Mouse (Mus musculus): ENCODE results near the gene Kat6b. TPM values are rescaled to one million over a fixed set of nuclear protein-coding genes. Genes with fewer than 3 reads are reported as not detected.

Kat6b gene
- polyA plus RNA-seq, 1 experiment: 3.9 TPM

DNA sequence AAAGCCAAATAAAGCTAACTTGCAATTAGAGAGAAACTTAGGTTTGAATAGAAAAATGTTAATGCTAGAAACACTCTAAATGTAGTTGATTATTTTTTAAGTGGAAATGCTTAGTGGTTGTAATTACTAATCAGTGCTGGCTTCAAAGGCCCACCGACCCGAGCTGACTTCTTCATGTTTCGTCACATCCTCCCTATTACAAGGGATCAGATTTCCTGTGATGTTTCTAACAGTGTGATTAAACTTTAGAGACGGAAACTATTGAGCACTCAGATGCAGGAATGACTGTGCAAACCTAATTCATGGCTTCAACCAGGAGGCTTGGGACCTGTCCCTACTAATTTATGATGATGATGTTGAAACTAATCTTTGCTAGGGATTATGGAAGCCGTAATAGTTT, 25.8 kb downstream of the Kat6b start:
- no peaks in the 10 kb centered on the region for H3K36me3 ChIP-seq (ENCODE audit: control insufficient read depth, insufficient read depth)
- H3K4me3 ChIP-seq: no peak overlapping the region
- H3K27me3 ChIP-seq (ENCODE audit: control insufficient read depth, insufficient read depth, insufficient read length): no peaks in the 10 kb centered on the region
- TF ChIP-seq TCF12 (IDR thresholded peaks at IDR 0.05; ENCODE audit: insufficient read depth, poor library complexity, severe bottlenecking) (no peak), POLR2A (IDR thresholded peaks at IDR 0.05; ENCODE audit: insufficient read length, low read depth) (no peak), TCF3 (IDR thresholded peaks at IDR 0.05; ENCODE audit: insufficient read length, low read depth) (no peak), MYOD1 (IDR thresholded peaks at IDR 0.05; ENCODE audit: control insufficient read depth in 1 of 3, insufficient read length in 2 of 3, low read depth in 2 of 3) (no peak), REST (IDR thresholded peaks at IDR 0.05; ENCODE audit: insufficient read depth, insufficient read length) (no peak), USF1 (IDR thresholded peaks at IDR 0.05; ENCODE audit: low read depth) (no peak), MYOG (IDR thresholded peaks at IDR 0.05; ENCODE audit: control insufficient read depth in 1 of 3, insufficient read depth in 1 of 3, insufficient read length in 2 of 3, low read depth in 2 of 3) (no peak), POLR2AphosphoS2 (IDR thresholded peaks at IDR 0.05; ENCODE audit: insufficient read length, low read depth) (no peak), SRF (IDR thresholded peaks at IDR 0.05; ENCODE audit: control insufficient read depth, insufficient read length, low read depth) (no peak), CEBPB (IDR thresholded peaks at IDR 0.05; ENCODE audit: insufficient read depth, poor library complexity, severe bottlenecking) (no peak)
- peaks cover 40% of the 10 kb centered on the region for H3K79me2 ChIP-seq (ENCODE audit: control insufficient read depth, insufficient read depth)
- no peak overlapping the region for H3K4me2 ChIP-seq (ENCODE audit: low read depth)
- H3ac ChIP-seq (ENCODE audit: control insufficient read depth, insufficient read length): no peak overlapping the region

DNA sequence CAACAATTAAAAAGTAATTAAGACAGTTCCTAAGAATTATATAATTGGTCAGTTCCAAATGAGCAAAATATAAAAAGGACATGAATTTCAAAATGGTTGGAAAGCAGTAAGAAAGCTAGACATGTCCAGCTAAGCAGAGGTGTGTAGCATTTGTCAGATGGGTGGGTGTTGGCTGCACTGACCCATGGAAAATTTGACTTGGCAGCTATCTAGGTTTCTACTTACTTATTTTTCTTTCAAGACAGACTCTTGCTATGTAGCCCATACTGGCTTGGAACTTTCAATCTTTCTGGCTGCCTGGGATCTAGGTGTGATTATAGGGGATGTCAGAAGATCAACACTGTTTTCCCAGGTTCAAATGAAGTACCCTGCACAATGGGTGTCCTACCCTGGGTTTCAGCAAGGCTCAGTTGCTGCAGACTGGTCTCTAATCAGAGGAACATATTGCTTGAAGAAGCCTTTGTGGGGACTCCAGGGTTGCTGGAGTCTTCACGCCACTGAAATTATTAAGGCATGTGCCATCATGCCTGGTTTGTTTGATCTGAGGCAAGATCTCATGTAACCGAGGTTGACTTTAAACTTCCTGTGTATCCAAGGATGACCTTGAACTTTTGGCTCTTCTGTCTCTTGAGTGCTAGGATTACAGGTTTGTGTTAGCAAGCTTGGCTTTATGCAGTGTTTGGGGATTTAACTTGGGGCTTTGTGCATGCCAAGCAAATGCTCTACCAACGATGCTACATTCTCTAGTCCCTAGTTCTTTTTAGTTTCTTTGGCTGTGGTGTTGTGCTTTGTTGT, 28.1 kb downstream of the Kat6b start:
- no peaks in the 10 kb centered on the region for H3K27me3 ChIP-seq (ENCODE audit: control insufficient read depth, insufficient read depth, insufficient read length)
- no peak overlapping the region for H3K4me3 ChIP-seq
- TF ChIP-seq TCF12 (IDR thresholded peaks at IDR 0.05; ENCODE audit: insufficient read depth, poor library complexity, severe bottlenecking) (no peak), POLR2AphosphoS2 (IDR thresholded peaks at IDR 0.05; ENCODE audit: insufficient read length, low read depth) (no peak), SRF (IDR thresholded peaks at IDR 0.05; ENCODE audit: control insufficient read depth, insufficient read length, low read depth) (no peak), POLR2A (IDR thresholded peaks at IDR 0.05; ENCODE audit: insufficient read length, low read depth) (no peak), REST (IDR thresholded peaks at IDR 0.05; ENCODE audit: insufficient read depth, insufficient read length) (no peak), MAX (IDR thresholded peaks at IDR 0.05; ENCODE audit: low read depth) (no peak), TCF3 (IDR thresholded peaks at IDR 0.05; ENCODE audit: insufficient read length, low read depth) (no peak), MYOG (IDR thresholded peaks at IDR 0.05; ENCODE audit: control insufficient read depth in 1 of 3, insufficient read depth in 1 of 3, insufficient read length in 2 of 3, low read depth in 2 of 3) (no peak), CEBPB (IDR thresholded peaks at IDR 0.05; ENCODE audit: insufficient read depth, poor library complexity, severe bottlenecking) (no peak)
- no peak overlapping the region for H3K4me2 ChIP-seq (ENCODE audit: low read depth)
- no peaks in the 10 kb centered on the region for H3K36me3 ChIP-seq (ENCODE audit: control insufficient read depth, insufficient read depth)
- peaks cover 48% of the 10 kb centered on the region for H3K79me2 ChIP-seq (ENCODE audit: control insufficient read depth, insufficient read depth)
- no peak overlapping the region for H3ac ChIP-seq (ENCODE audit: control insufficient read depth, insufficient read length)

DNA sequence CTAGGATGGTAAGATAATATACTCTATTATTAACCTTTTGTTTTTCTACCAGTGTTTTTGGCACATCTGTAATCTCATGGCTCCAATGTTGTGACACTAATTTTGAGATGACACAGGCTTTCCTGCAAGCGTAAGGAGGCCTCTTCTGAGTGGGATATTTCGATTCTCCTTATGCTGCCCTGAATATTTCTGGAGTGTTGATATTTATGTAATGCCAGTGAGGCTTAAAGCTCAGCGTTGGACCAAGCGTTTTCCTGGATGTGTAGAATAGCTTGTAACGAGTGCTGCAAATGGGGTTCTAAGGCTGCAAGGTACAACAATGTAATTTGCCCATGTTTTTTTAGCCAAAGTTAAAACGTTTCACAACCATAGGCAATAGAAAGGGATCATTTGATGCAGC, 30.2 kb downstream of the Kat6b start:
- Histone ChIP-seq H3ac (ENCODE audit: control insufficient read depth, insufficient read length) (no peak overlapping the region), H3K36me3 (ENCODE audit: control insufficient read depth, insufficient read depth) (no peaks in the 10 kb centered on the region), H3K4me3 (no peak overlapping the region), H3K79me2 (ENCODE audit: control insufficient read depth, insufficient read depth) (peaks cover 41% of the 10 kb centered on the region), H3K4me2 (ENCODE audit: low read depth) (no peak overlapping the region), H3K27me3 (ENCODE audit: control insufficient read depth, insufficient read depth, insufficient read length) (no peaks in the 10 kb centered on the region)
- TF ChIP-seq TCF12 (IDR thresholded peaks at IDR 0.05; ENCODE audit: insufficient read depth, poor library complexity, severe bottlenecking): no peak
- TF ChIP-seq POLR2AphosphoS2 (IDR thresholded peaks at IDR 0.05; ENCODE audit: insufficient read length, low read depth): no peak
- TF ChIP-seq MAX (IDR thresholded peaks at IDR 0.05; ENCODE audit: low read depth): no peak
- TF ChIP-seq CEBPB (IDR thresholded peaks at IDR 0.05; ENCODE audit: insufficient read depth, poor library complexity, severe bottlenecking): no peak
- no peak for TF ChIP-seq MYOD1 (IDR thresholded peaks at IDR 0.05; ENCODE audit: control insufficient read depth in 1 of 3, insufficient read length in 2 of 3, low read depth in 2 of 3)
- TF ChIP-seq MYOG (IDR thresholded peaks at IDR 0.05; ENCODE audit: control insufficient read depth in 1 of 3, insufficient read depth in 1 of 3, insufficient read length in 2 of 3, low read depth in 2 of 3): no peak
- TF ChIP-seq REST (IDR thresholded peaks at IDR 0.05; ENCODE audit: insufficient read depth, insufficient read length): no peak
- no peak for TF ChIP-seq USF1 (IDR thresholded peaks at IDR 0.05; ENCODE audit: low read depth)
- TF ChIP-seq TCF3 (IDR thresholded peaks at IDR 0.05; ENCODE audit: insufficient read length, low read depth): no peak
- no peak for TF ChIP-seq SRF (IDR thresholded peaks at IDR 0.05; ENCODE audit: control insufficient read depth, insufficient read length, low read depth)
- no peak for TF ChIP-seq POLR2A (IDR thresholded peaks at IDR 0.05; ENCODE audit: insufficient read length, low read depth)
- TF ChIP-seq E2F4 (IDR thresholded peaks at IDR 0.05; ENCODE audit: insufficient read depth): no peak

DNA sequence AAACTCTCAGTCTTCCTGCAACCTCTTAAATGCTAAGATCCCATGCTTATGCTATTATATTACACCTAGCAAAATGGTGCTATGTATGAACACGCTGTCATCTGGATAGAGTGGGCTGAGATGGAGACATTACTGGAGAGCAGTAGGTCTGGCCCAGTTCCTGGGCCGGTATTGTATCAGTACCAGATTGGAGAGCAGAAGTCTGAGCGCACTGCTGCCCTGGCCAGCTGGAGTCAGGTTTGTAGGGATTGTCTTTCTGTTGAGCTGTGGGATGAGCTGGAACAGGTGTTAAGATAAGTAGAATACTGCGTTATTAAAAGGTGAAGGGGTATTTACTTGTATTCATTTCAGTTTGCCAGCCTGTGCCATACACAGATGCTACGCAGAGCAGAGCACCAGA, 34.3 kb downstream of the Kat6b start:
- no peak overlapping the region for H3ac ChIP-seq (ENCODE audit: control insufficient read depth, insufficient read length)
- H3K79me2 ChIP-seq (ENCODE audit: control insufficient read depth, insufficient read depth): peaks cover 27% of the 10 kb centered on the region
- H3K36me3 ChIP-seq (ENCODE audit: control insufficient read depth, insufficient read depth): peaks cover 13% of the 10 kb centered on the region
- H3K27me3 ChIP-seq (ENCODE audit: control insufficient read depth, insufficient read depth, insufficient read length): no peaks in the 10 kb centered on the region
- peak in 2 of 3 experiments; percentile 40 to 72 for TF ChIP-seq MYOD1 (IDR thresholded peaks at IDR 0.05; ENCODE audit: control insufficient read depth in 1 of 3, insufficient read length in 2 of 3, low read depth in 2 of 3)
- no peak for TF ChIP-seq CEBPB (IDR thresholded peaks at IDR 0.05; ENCODE audit: insufficient read depth, poor library complexity, severe bottlenecking)
- TF ChIP-seq POLR2AphosphoS2 (IDR thresholded peaks at IDR 0.05; ENCODE audit: insufficient read length, low read depth): no peak
- TF ChIP-seq SRF (IDR thresholded peaks at IDR 0.05; ENCODE audit: control insufficient read depth, insufficient read length, low read depth): no peak
- no peak overlapping the region for H3K4me2 ChIP-seq (ENCODE audit: low read depth)
- H3K4me3 ChIP-seq: no peak overlapping the region

Data from myocyte (in vitro differentiated cells).